Mouse (Mus musculus) ovary, postnatal 10 days (tissue): ENCODE results near the gene Rad9a.

Experiments used
- DNase-seq: peaks from one replicate; pipeline ENCODE4 v3.0.0; 2022; ENCODE audit warnings: low spot score

Gene Rad9a

GRCm38 (mm10) chr19:4146366-4147021, 55.0 kb downstream of the Rad9a start:
- DNase-seq = no peak

GRCm38 (mm10) chr19:4145936-4146335, 55.5 kb downstream of the Rad9a start:
- DNase-seq = no peak
